Mouse (Mus musculus) adrenal gland, postnatal 25 days (tissue): ENCODE data around the gene Olfr1537. TPM values are rescaled to one million over a fixed set of nuclear protein-coding genes. Genes with fewer than 3 reads are reported as not detected.

Experiments used
- DNase-seq: peaks from one replicate; pipeline ENCODE4 v3.0.0; 2021; ENCODE audit warnings: mixed read lengths
- long read RNA-seq: library from polyadenylated mRNA; stranded (forward); transcript quantifications from one replicate; pipeline ENCODE4 v2.0.0, GENCODE M21; 2021
- total RNA-seq: library from RNA; stranded (reverse); gene quantifications from 2 replicates; pipeline ENCODE4 v1.2.3, GENCODE M21; 2021

Olfr1537 gene
- total RNA-seq: not detected in 2 replicates
- long read RNA-seq: 0 reads

DNA sequence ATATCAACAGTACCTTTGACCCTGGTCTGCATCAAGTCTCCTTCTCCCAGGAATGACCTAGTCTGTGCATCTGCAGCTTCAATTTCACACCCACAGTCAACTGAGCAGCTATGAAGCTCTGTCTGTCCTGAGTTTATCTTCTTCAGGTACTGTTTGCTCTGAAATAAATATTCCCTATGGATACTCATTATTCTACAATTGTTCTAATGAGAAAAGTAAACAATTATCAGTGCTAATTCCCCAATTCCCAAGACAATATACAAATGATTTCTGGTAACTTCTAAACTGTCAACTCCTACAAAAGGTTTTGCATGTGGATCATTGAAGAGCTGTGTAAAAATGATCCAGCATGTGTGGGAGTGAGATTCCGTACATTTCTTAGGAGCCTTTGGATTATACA is at the start of gene Olfr1537:
Gene Olfr1537 (minus strand): TSS at position 101 of the 400 bp plus-strand sequence.
- no peak for DNase-seq

- no peak for DNase-seq
These were observed 37.3 kb upstream of the Olfr1537 start for GRCm38 (mm10) chr9:39287136-39287535.

GRCm38 (mm10) chr9:39276718-39277117 is 26.9 kb upstream of the Olfr1537 start, which contains the start of gene Olfr945:
TSS of gene Olfr945 (minus strand) at chr9:39276818.
- no peak for DNase-seq

DNA sequence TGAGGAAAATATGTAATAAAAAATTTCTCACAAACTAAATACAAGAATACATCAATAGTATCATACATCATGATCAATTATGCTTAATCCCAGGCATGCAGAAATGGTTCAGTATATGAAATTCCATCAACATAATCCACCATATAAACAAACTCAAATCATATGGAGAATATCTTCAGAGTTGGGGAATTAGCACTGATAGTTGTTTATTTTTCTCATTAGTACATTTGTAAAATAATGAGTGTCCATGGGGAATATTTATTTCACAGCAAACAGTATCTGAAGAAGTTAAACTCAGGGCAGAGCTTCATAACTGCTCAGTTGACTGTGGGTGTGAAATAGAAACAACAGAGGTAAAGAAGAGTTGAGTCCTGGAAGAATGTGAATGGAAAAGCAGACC is 48.2 kb downstream of the Olfr1537 start, which contains the start of gene Olfr944:
Gene Olfr944 (plus strand): TSS at position 301 of the 400 bp plus-strand sequence.
- DNase-seq: no peak

Other genes starting within 250 kb of the Olfr1537 start
- not detected in 2 replicates for gene Olfr146, start 226.6 kb downstream of the Olfr1537 start, total RNA-seq
- gene Olfr937, start 185.0 kb downstream of the Olfr1537 start, total RNA-seq: not detected in 2 replicates
- not detected in 2 replicates for gene Olfr938, start 171.1 kb downstream of the Olfr1537 start, total RNA-seq
- gene Olfr27, start 121.9 kb downstream of the Olfr1537 start, total RNA-seq: not detected in 2 replicates
- gene Olfr943, start 83.7 kb downstream of the Olfr1537 start, total RNA-seq: not detected in 2 replicates
- gene Olfr944, start 48.1 kb downstream of the Olfr1537 start, total RNA-seq: not detected in 2 replicates
- gene Olfr945, start 26.8 kb upstream of the Olfr1537 start, total RNA-seq: not detected in 2 replicates
- gene Olfr948, start 76.1 kb upstream of the Olfr1537 start, total RNA-seq: not detected in 2 replicates
- not detected in 2 replicates for gene Olfr951, start 137.4 kb upstream of the Olfr1537 start, total RNA-seq
- gene Olfr952, start 177.2 kb upstream of the Olfr1537 start, total RNA-seq: not detected in 2 replicates
- not detected in 2 replicates for gene Olfr954, start 206.7 kb upstream of the Olfr1537 start, total RNA-seq
- gene Olfr955, start 221.9 kb upstream of the Olfr1537 start, total RNA-seq: not detected in 2 replicates
- not detected in 2 replicates for gene Olfr44, start 244.0 kb upstream of the Olfr1537 start, total RNA-seq